Mouse (Mus musculus): ENCODE measurements around the gene Cpm.

- TF ChIP-seq CTCF (IDR thresholded peaks at IDR 0.05; ENCODE audit: low read depth, low read length) (no peak), TAL1 (conservative IDR thresholded peaks at IDR 0.05; ENCODE audit: low read depth, low read length) (no peak)
Observed at GRCm38 (mm10) chr10:117653779-117654173, 24.5 kb downstream of the Cpm start.
